Mouse (Mus musculus) kidney, adult 2 months (tissue): ENCODE results near the gene Igfbpl1.

Experiments used
- CTCF ChIP-seq: fragments of 200-500 bp; conservative IDR thresholded peaks from 2 replicates; pipeline ENCODE4 v1.5.1; 2011; ENCODE audit warnings: low read depth, mild to moderate bottlenecking, control low read depth, low read length, moderate library complexity, mixed read lengths; ENCODE audit not compliant: insufficient read depth, insufficient read length
- POLR2A ChIP-seq: fragments of 200-500 bp; IDR thresholded peaks from one replicate; pipeline ENCODE4 v1.6.1; 2011; ENCODE audit warnings: low read depth, low read length, control low read depth

- no peak for TF ChIP-seq POLR2A
- no peak for TF ChIP-seq CTCF
These were observed 36.7 kb downstream of the Igfbpl1 start for GRCm38 (mm10) chr4:45790018-45790417.
